20 mouse cellular contexts compared by ENCODE assay signal in the genomic region with DNA sequence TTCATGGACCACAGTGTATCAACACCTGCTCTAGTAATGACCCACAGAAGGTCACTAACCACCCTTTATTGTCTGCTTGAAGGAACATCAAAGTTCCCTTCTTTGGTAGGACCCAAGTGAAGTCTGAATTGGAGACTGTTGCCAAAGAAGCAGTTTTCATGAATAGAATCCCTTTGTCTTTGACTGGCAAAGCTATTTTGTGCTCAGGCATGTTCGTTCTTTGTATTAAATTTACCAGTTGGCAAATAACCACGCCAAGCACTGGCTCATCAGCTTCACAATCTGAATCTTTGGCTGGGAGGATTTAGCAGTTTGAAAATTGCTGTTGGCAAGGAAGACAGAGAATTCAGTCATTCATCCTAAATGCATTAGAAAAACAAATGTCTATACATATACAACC.
"Had no signal": no experiment of that assay in that cellular context is flagged by ENCODE, and none has a peak within 500 bp of the region (broad histone marks: within the 10 kb centered on the region; RNA-seq: fewer than 3 reads in every experiment).

No protein-coding gene starts in this region.

- H3K9ac ChIP-seq: limb, embryonic 12.5 days; limb, embryonic 15.5 days; liver, embryonic 15.5 days; lung, embryonic 15.5 days; midbrain, embryonic 13.5 days had no signal

- H3K4me3 ChIP-seq: layer of hippocampus, adult 2 months; limb, embryonic 12.5 days; limb, embryonic 15.5 days; liver, embryonic 15.5 days; lung, embryonic 15.5 days; megakaryocyte, embryonic 14.5 days; midbrain, embryonic 10.5 days; midbrain, embryonic 13.5 days; myocyte had no signal

- H3K9me3 ChIP-seq: limb, embryonic 15.5 days; liver, embryonic 15.5 days; lung, embryonic 15.5 days; megakaryocyte, embryonic 14.5 days; midbrain, embryonic 13.5 days had no signal

- H3K4me2 ChIP-seq: limb, embryonic 12.5 days; limb, embryonic 15.5 days; liver, embryonic 11.5 days; liver, embryonic 15.5 days; lung, embryonic 15.5 days; midbrain, embryonic 13.5 days had no signal

- ATAC-seq: midbrain, embryonic 13.5 days; midbrain, embryonic 16.5 days had no signal

- H3K27ac ChIP-seq: kidney, postnatal 0 days; layer of hippocampus, adult 2 months; limb, embryonic 12.5 days; limb, embryonic 15.5 days; liver, embryonic 15.5 days; lung, embryonic 15.5 days; midbrain, embryonic 10.5 days; midbrain, embryonic 13.5 days had no signal

- DNase-seq: kidney, postnatal 25 days; left cerebral cortex, postnatal 4 days; lung, adult 18-20 months; lung, postnatal 10 days; lung, postnatal 36 days; thymus, adult 18-20 months; thymus, postnatal 14 days; thymus, postnatal 4 days had no signal

- H3K27me3 ChIP-seq: limb, embryonic 12.5 days; limb, embryonic 15.5 days; liver, embryonic 15.5 days; lung, embryonic 15.5 days; megakaryocyte, embryonic 14.5 days; midbrain, embryonic 13.5 days had no signal

- H3K4me1 ChIP-seq: limb, embryonic 12.5 days; limb, embryonic 15.5 days; liver, embryonic 15.5 days; lung, embryonic 15.5 days; megakaryocyte, embryonic 14.5 days; midbrain, embryonic 10.5 days; midbrain, embryonic 13.5 days had no signal

- H3K36me3 ChIP-seq: limb, embryonic 12.5 days; limb, embryonic 15.5 days; liver, embryonic 15.5 days; lung, embryonic 15.5 days; midbrain, embryonic 10.5 days; midbrain, embryonic 13.5 days had no signal
